Mouse (Mus musculus) thymus, adult 2 months (tissue): ENCODE measurements at regions not wholly inside any gene's neighbourhood (a gene's known extent, or its start where the extent isn't known, plus 50 kb on each side); places are given as distances from the start of the nearest gene placed in this dataset.

Source experiments
- DNase-seq: peaks from one replicate; pipeline ENCODE4 v3.0.0; 2021
- H3K27ac ChIP-seq: fragments of 200-500 bp; 2 replicates; pipeline ENCODE4 v1.5.1; 2012; ENCODE audit warnings: low read length, control low read depth; ENCODE audit not compliant: control insufficient read depth, insufficient read depth
- H3K27me3 ChIP-seq: fragments of 200-500 bp; 2 replicates; pipeline ENCODE4 v1.6.1; 2012; ENCODE audit warnings: mild to moderate bottlenecking, low read length, moderate library complexity, mixed read lengths; ENCODE audit not compliant: control insufficient read depth, insufficient read depth
- H3K36me3 ChIP-seq: fragments of 200-500 bp; 2 replicates; pipeline ENCODE4 v1.6.1; 2012; ENCODE audit warnings: mild to moderate bottlenecking, low read length, moderate library complexity; ENCODE audit not compliant: control insufficient read depth, insufficient read depth
- H3K4me1 ChIP-seq: fragments of 200-500 bp; replicated peaks from 2 replicates; pipeline ENCODE4 v1.6.1; 2012; ENCODE audit warnings: low read length; ENCODE audit not compliant: control insufficient read depth, insufficient read depth
- H3K4me3 ChIP-seq: fragments of 200-500 bp; 2 replicates; pipeline ENCODE4 v1.5.1; 2012; ENCODE audit warnings: mild to moderate bottlenecking, low read length, control low read depth, moderate library complexity; ENCODE audit not compliant: control insufficient read depth, insufficient read depth
- CTCF ChIP-seq: fragments of 200-500 bp; IDR thresholded peaks from 2 replicates; pipeline ENCODE4 v1.5.1; 2012; ENCODE audit warnings: mild to moderate bottlenecking, control low read depth, low read length, moderate library complexity, borderline replicate concordance; ENCODE audit not compliant: control insufficient read depth, poor library complexity, insufficient read depth; ENCODE audit errors: extremely low read depth
- POLR2A ChIP-seq: fragments of 200-500 bp; IDR thresholded peaks from 2 replicates; pipeline ENCODE4 v1.6.1; 2012; ENCODE audit warnings: mild to moderate bottlenecking, low read length, control low read depth, moderate library complexity; ENCODE audit not compliant: control insufficient read depth, poor library complexity, insufficient read depth; ENCODE audit errors: extremely low read depth
- WGBS: fragments of 180-500 bp; shearing (Covaris S2); methylation state at CpG from one replicate; pipeline ENCODE4 v1.1.7; 2018; 5-methylcytosine and 5-hydroxymethylcytosine counted together

DNA sequence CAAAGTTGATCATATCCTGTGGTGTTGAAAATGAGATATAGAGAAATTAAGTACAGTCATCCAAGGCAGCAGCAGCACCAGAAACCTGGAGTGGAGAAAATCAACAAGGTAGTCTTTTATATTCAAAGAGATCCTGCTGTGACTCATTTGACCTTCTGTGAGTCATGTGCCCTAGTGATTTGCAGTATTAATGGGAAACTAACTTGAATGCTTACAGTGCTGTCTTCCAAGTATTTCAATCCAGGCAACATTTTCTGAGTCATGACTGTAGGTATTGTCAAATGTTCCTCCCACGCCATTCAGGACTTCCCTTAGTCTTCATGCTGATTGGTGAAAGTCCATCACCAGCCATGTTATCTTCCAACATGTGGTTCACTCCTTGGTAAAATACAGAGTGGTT, 169.0 kb upstream of the L3mbtl3 start:
- no peak overlapping the region for H3K27ac ChIP-seq
- no peaks in the 10 kb centered on the region for H3K4me1 ChIP-seq
- H3K36me3 ChIP-seq = no peaks in the 10 kb centered on the region
- 94% methylated on average over 1 of the region's 1 CpGs for WGBS
- H3K4me3 ChIP-seq = no peak overlapping the region
- TF ChIP-seq CTCF (no peak), POLR2A (no peak)
- H3K27me3 ChIP-seq = no peaks in the 10 kb centered on the region
- DNase-seq = no peak

DNA sequence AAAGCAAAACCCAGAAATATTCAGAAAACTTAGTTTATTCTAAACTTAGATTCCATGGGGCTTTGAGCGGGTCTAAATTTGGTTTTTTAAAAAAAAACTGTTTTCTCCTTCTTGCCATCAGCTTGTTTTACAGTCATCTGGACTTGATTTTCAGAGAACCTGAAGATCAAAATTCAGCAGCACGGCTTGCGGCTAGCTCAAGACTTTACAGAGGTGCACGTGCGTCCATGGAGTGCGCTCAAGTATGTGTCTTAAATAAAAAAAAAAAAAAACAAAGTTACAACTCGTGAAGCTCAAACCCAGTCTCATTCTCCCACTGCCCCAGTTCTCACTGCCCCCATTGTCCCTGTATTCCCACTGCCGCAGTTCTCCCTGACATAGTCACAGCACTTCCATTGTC, 180.5 kb upstream of the L3mbtl3 start:
- Histone ChIP-seq H3K36me3 (no peaks in the 10 kb centered on the region), H3K27ac (no peak overlapping the region), H3K27me3 (no peaks in the 10 kb centered on the region), H3K4me1 (no peaks in the 10 kb centered on the region), H3K4me3 (no peak overlapping the region)
- no peak for DNase-seq
- no peak for TF ChIP-seq POLR2A
- no peak for TF ChIP-seq CTCF
- WGBS = 95% methylated on average over 8 of the region's 8 CpGs

DNA sequence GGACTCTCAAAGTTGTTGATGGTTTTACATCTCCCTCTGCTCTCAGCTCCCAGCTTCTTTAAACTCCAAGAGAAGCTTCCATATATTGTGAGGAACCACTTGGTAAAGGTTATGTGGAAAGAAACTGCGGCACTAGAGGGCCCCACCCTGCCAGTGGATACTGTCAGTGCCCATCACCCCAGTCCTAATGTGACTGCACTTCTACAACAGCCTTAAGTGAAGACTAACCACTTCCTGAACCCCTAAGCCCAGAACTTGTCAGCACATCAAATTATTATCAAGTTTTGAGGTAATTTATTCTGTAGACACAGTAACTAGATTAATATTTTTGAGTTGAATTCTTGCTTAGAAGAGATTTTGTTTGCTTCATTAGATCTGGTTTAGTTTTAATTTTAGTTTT, 182.3 kb upstream of the L3mbtl3 start:
- Histone ChIP-seq H3K36me3 (no peaks in the 10 kb centered on the region), H3K4me3 (no peak overlapping the region), H3K27me3 (no peaks in the 10 kb centered on the region), H3K27ac (no peak overlapping the region), H3K4me1 (peaks cover 6% of the 10 kb centered on the region)
- WGBS = 15% methylated on average over 1 of the region's 1 CpGs
- TF ChIP-seq POLR2A (no peak), CTCF (no peak)
- DNase-seq = no peak

GRCm38 (mm10) chr10:26559323-26559722, 183.6 kb upstream of the L3mbtl3 start:
- Histone ChIP-seq H3K4me1 (peaks cover 6% of the 10 kb centered on the region), H3K27ac (no peak overlapping the region), H3K27me3 (no peaks in the 10 kb centered on the region), H3K4me3 (no peak overlapping the region), H3K36me3 (no peaks in the 10 kb centered on the region)
- no peak for TF ChIP-seq CTCF
- TF ChIP-seq POLR2A = no peak
- DNase-seq = no peak
- WGBS = 70% methylated on average over 4 of the region's 4 CpGs

DNA sequence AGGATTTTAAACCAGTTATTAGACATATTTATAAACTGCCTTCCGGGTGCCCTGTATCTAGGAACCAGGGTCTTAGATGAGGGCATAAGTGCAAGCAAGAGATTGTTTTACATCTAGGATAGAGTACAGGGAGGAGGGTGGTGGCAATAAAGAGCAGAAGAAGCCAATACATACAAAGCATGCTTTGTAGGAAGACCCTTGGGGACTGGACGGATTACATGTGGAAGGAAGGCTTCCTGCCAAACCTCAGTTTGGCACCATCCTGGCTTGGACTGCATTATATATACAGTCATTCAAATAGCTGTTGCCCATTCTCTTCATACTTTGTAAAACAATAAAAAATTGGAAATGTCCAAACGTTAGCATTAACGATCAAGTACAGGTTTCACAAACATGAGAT, 184.7 kb upstream of the L3mbtl3 start:
- 99% methylated on average over 4 of the region's 4 CpGs for WGBS
- no peaks in the 10 kb centered on the region for H3K27me3 ChIP-seq
- H3K4me1 ChIP-seq = peaks cover 6% of the 10 kb centered on the region
- TF ChIP-seq CTCF (no peak), POLR2A (no peak)
- no peak for DNase-seq
- no peak overlapping the region for H3K4me3 ChIP-seq
- no peak overlapping the region for H3K27ac ChIP-seq
- no peaks in the 10 kb centered on the region for H3K36me3 ChIP-seq

- H3K4me3 ChIP-seq = no peak overlapping the region
- TF ChIP-seq CTCF = no peak
- TF ChIP-seq POLR2A = no peak
- peaks cover 6% of the 10 kb centered on the region for H3K4me1 ChIP-seq
- no peaks in the 10 kb centered on the region for H3K36me3 ChIP-seq
- no peak overlapping the region for H3K27ac ChIP-seq
- H3K27me3 ChIP-seq = no peaks in the 10 kb centered on the region
- WGBS = 4% methylated on average over 11 of the region's 11 CpGs
- peak; percentile 49 for DNase-seq
These were observed 188.7 kb upstream of the L3mbtl3 start for GRCm38 (mm10) chr10:26564462-26564861.

GRCm38 (mm10) chr10:26567613-26568012, 185.6 kb upstream of the Arhgap18 start:
- WGBS = 92% methylated on average over 4 of the region's 4 CpGs
- H3K27ac ChIP-seq = no peak overlapping the region
- H3K4me3 ChIP-seq = no peak overlapping the region
- no peak for DNase-seq
- H3K4me1 ChIP-seq = peaks cover 3% of the 10 kb centered on the region; the same call in 1 of the 2 replicates
- TF ChIP-seq POLR2A (no peak), CTCF (no peak)
- no peaks in the 10 kb centered on the region for H3K36me3 ChIP-seq
- H3K27me3 ChIP-seq = no peaks in the 10 kb centered on the region
